Mouse (Mus musculus) skeletal muscle tissue, adult 2 months (tissue): Measurements from ENCODE around the gene Mapk1ip1l.

Experiments used
- DNase-seq: peaks from one replicate; pipeline ENCODE4 v3.0.0-alpha.2; 2012; ENCODE audit warnings: low read depth, low spot score

The Mapk1ip1l gene

GRCm38 (mm10) chr14:47359610-47360009 is 61.5 kb downstream of the Mapk1ip1l start:
- DNase-seq = no peak

- no peak for DNase-seq
Observed at GRCm38 (mm10) chr14:47361418-47361817, 63.4 kb downstream of the Mapk1ip1l start.

GRCm38 (mm10) chr14:47361899-47362298 is 63.8 kb downstream of the Mapk1ip1l start:
- no peak for DNase-seq

- no peak for DNase-seq
Observed at GRCm38 (mm10) chr14:47364742-47365449, 66.8 kb downstream of the Mapk1ip1l start.

GRCm38 (mm10) chr14:47366881-47367321 is 68.8 kb downstream of the Mapk1ip1l start:
- DNase-seq = no peak

- DNase-seq = no peak
Observed at GRCm38 (mm10) chr14:47367461-47367860, 69.4 kb downstream of the Mapk1ip1l start, which contains the start of gene Lgals3. Gene Lgals3 (plus strand): TSS chr14:47367751.

- no peak for DNase-seq
Observed at GRCm38 (mm10) chr14:47369741-47370140, 71.7 kb downstream of the Mapk1ip1l start.

DNA sequence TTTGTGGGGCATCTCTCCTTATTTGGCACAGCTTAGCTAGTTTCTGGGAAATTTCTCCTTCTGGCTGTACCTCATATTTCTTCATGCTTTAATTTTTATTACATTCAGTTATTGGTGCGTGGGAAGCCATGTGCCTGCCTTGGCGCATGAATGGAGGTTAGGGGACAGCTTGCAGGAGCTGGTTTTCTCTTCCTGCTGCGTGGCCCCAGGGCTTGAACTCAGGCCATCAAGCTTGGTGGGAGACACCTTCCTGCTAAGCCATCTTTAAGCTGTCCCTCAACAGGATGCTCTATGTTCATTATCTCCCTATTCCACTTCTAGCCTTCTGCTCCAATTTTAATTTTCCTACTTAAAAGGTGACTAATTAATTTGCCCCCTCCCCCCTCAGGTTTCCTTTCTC is 72.7 kb downstream of the Mapk1ip1l start:
- no peak for DNase-seq

DNA sequence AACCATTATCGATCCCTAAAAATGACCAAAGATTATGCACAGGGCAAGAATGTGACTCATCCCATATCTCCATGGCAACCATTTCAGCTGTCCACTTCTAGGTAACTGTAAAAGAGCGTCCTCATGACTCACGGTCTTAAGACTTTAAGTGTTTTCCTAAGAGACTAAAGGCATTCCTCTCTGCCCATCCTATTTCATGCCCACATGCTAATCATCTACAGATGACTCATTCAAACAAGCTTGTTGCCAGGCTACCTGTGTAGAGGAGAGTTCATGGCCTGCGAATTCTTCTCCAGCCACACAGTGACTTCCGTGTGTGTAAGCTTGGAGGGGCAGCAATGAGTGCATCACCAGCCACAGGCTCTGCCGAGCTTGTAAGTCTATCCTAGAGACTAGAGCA is 73.6 kb downstream of the Mapk1ip1l start:
- DNase-seq = no peak
